Mouse (Mus musculus): ENCODE measurements around the gene Cachd1. TPM values are rescaled to one million over a fixed set of nuclear protein-coding genes. Genes with fewer than 3 reads are reported as not detected.

Gene Cachd1
- polyA plus RNA-seq, 1 experiment from 2014 or later, result 14.7 TPM

GRCm38 (mm10) chr4:101009092-101009491 is 232.6 kb downstream of the Cachd1 start:
- Histone ChIP-seq H3K27me3 (no peaks in the 10 kb centered on the region), H3K9ac (no peak overlapping the region), H3K4me3 (no peak overlapping the region), H3K9me3 (replicated peaks) (no peaks in the 10 kb centered on the region), H3K36me3 (ENCODE audit: poor library complexity, severe bottlenecking) (peaks cover 13% of the 10 kb centered on the region), H3K4me1 (peaks cover 17% of the 10 kb centered on the region), H3K4me2 (no peak overlapping the region), H3K27ac (no peak overlapping the region)
- ATAC-seq, result no peak
- 86% methylated on average over 4 of the region's 4 CpGs for WGBS

DNA sequence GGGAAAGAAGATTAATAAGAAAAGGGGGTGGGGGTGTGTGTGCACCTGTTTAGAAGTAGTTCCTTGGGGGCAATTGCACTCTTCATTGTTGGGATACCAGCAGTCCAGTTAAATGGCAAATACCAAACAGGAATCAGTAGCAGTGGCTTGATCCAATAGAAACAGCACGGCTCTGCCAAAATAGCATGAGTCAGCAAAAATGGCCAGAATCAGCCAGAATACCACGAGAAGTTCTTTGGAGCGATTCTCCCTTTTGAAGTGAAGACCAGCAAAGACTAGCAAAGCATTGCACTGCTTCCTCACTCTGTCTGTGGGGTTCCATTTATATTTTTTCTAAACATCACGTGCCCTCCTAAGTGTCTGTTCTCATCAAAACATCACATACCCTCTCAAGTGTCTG is 241.3 kb downstream of the Cachd1 start:
- H3K27ac ChIP-seq, result no peak overlapping the region
- H3K36me3 ChIP-seq (ENCODE audit: poor library complexity, severe bottlenecking), result no peaks in the 10 kb centered on the region
- no peak overlapping the region for H3K4me3 ChIP-seq
- peaks cover 9% of the 10 kb centered on the region for H3K9me3 ChIP-seq (replicated peaks)
- no peak for ATAC-seq
- H3K4me1 ChIP-seq, result no peaks in the 10 kb centered on the region
- no peaks in the 10 kb centered on the region for H3K27me3 ChIP-seq
- WGBS, result 92% methylated on average over 4 of the region's 4 CpGs
- H3K9ac ChIP-seq, result no peak overlapping the region
- no peak overlapping the region for H3K4me2 ChIP-seq

- Histone ChIP-seq H3K4me1 (no peaks in the 10 kb centered on the region), H3K9ac (no peak within 1 kb of the TSS), H3K27me3 (no peaks in the 10 kb centered on the region), H3K9me3 (replicated peaks) (peaks cover 12% of the 10 kb centered on the region), H3K4me3 (no peak within 1 kb of the TSS), H3K36me3 (ENCODE audit: poor library complexity, severe bottlenecking) (no peaks in the 10 kb centered on the region), H3K27ac (no peak within 1 kb of the TSS), H3K4me2 (no peak within 1 kb of the TSS)
- ATAC-seq, result no peak
- WGBS, result 84% methylated on average over 4 of the region's 4 CpGs
Measured at GRCm38 (mm10) chr4:101020596-101020995, 244.1 kb downstream of the Cachd1 start, which contains the start of gene Gm10577. Gene Gm10577, minus strand, starts transcription at chr4:101020696.

GRCm38 (mm10) chr4:101026566-101026965 is 250.1 kb downstream of the Cachd1 start:
- no peaks in the 10 kb centered on the region for H3K36me3 ChIP-seq (ENCODE audit: poor library complexity, severe bottlenecking)

GRCm38 (mm10) chr4:101026995-101027394 is 250.5 kb downstream of the Cachd1 start:
- 0 out of 2 replicates have a peak, but pooled peaks cover 7% of the 10 kb centered on the region for H3K4me1 ChIP-seq
- no peaks in the 10 kb centered on the region for H3K27me3 ChIP-seq
- WGBS, result 75% methylated on average over 2 of the region's 2 CpGs
- H3K36me3 ChIP-seq (ENCODE audit: poor library complexity, severe bottlenecking), result no peaks in the 10 kb centered on the region
- no peak overlapping the region for H3K4me3 ChIP-seq
- H3K27ac ChIP-seq, result no peak overlapping the region; the same call in 1 of the 2 replicates
- H3K9me3 ChIP-seq (replicated peaks), result peaks cover 11% of the 10 kb centered on the region
- no peak overlapping the region for H3K4me2 ChIP-seq
- H3K9ac ChIP-seq, result no peak overlapping the region
- peak; percentile 77; the same call in 1 of the 2 replicates for ATAC-seq

More at GRCm38 (mm10) chr4:101026566-101026965, 250.1 kb downstream of the Cachd1 start:
- ATAC-seq, result peak; percentile 74; the same call in 1 of the 2 replicates
- no peak overlapping the region; the same call in 1 of the 2 replicates for H3K27ac ChIP-seq
- H3K4me3 ChIP-seq, result no peak overlapping the region
- no peak overlapping the region for H3K4me2 ChIP-seq
- WGBS, result 79% methylated on average over 5 of the region's 5 CpGs
- peaks cover 11% of the 10 kb centered on the region for H3K9me3 ChIP-seq (replicated peaks)
- 0 out of 2 replicates have a peak, but pooled peaks cover 7% of the 10 kb centered on the region for H3K4me1 ChIP-seq
- no peak overlapping the region for H3K9ac ChIP-seq
- H3K27me3 ChIP-seq, result no peaks in the 10 kb centered on the region

GRCm38 (mm10) chr4:101027852-101028411 is 251.5 kb downstream of the Cachd1 start:
- no peak for ATAC-seq
- H3K4me3 ChIP-seq, result no peak overlapping the region
- no peaks in the 10 kb centered on the region for H3K36me3 ChIP-seq (ENCODE audit: poor library complexity, severe bottlenecking)
- no peak overlapping the region for H3K9ac ChIP-seq
- H3K27ac ChIP-seq, result no peak overlapping the region
- 0 out of 2 replicates have a peak, but pooled peaks cover 7% of the 10 kb centered on the region for H3K4me1 ChIP-seq
- H3K9me3 ChIP-seq (replicated peaks), result peaks cover 6% of the 10 kb centered on the region
- WGBS, result 93% methylated on average over 9 of the region's 9 CpGs
- no peak overlapping the region for H3K4me2 ChIP-seq
- no peaks in the 10 kb centered on the region for H3K27me3 ChIP-seq

- Histone ChIP-seq H3K4me3 (no peak overlapping the region), H3K27me3 (no peaks in the 10 kb centered on the region), H3K9me3 (replicated peaks) (no peaks in the 10 kb centered on the region), H3K4me2 (no peak overlapping the region), H3K9ac (no peak overlapping the region), H3K27ac (no peak overlapping the region), H3K4me1 (no peaks in the 10 kb centered on the region), H3K36me3 (ENCODE audit: poor library complexity, severe bottlenecking) (no peaks in the 10 kb centered on the region)
- ATAC-seq, result no peak
- WGBS, result 78% methylated on average over 3 of the region's 3 CpGs
Measured at GRCm38 (mm10) chr4:101033047-101033446, 256.6 kb downstream of the Cachd1 start.

DNA sequence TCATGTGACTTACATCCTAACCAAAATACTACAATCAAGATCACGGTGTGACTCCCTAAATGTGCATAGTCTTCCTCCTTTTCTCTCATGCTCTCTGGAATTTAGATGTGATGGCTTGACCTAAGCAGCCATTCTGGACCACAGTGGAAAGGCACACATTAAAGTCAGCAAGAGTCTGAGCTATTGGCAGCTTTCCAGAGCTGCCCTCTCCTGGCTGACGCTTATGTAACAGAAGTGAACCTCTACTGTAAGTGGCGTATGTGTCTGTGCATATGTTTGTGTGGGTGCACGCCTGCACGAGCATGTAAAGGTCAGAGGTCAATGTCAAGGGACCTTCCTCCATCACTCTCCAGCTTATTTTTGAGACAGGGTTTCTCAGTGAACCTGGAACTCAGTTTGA is 258.7 kb downstream of the Cachd1 start:
- no peaks in the 10 kb centered on the region for H3K27me3 ChIP-seq
- no peak overlapping the region for H3K4me3 ChIP-seq
- no peaks in the 10 kb centered on the region for H3K9me3 ChIP-seq (replicated peaks)
- H3K36me3 ChIP-seq (ENCODE audit: poor library complexity, severe bottlenecking), result no peaks in the 10 kb centered on the region
- no peak for ATAC-seq
- H3K4me2 ChIP-seq, result no peak overlapping the region
- H3K9ac ChIP-seq, result no peak overlapping the region
- WGBS, result 78% methylated on average over 5 of the region's 5 CpGs
- no peak overlapping the region for H3K27ac ChIP-seq
- no peaks in the 10 kb centered on the region for H3K4me1 ChIP-seq

- no peak overlapping the region for H3K27ac ChIP-seq
- H3K4me3 ChIP-seq, result no peak overlapping the region
- no peaks in the 10 kb centered on the region for H3K4me1 ChIP-seq
- 66% methylated on average over 7 of the region's 7 CpGs for WGBS
- H3K9me3 ChIP-seq (replicated peaks), result no peaks in the 10 kb centered on the region
- H3K36me3 ChIP-seq (ENCODE audit: poor library complexity, severe bottlenecking), result no peaks in the 10 kb centered on the region
- no peaks in the 10 kb centered on the region for H3K27me3 ChIP-seq
- H3K4me2 ChIP-seq, result no peak overlapping the region
- H3K9ac ChIP-seq, result no peak overlapping the region
- ATAC-seq, result no peak
Measured at GRCm38 (mm10) chr4:101037156-101037555, 260.7 kb downstream of the Cachd1 start.

GRCm38 (mm10) chr4:101043691-101044090 is 267.2 kb downstream of the Cachd1 start:
- H3K4me2 ChIP-seq, result no peak overlapping the region
- no peak overlapping the region for H3K27ac ChIP-seq
- H3K4me3 ChIP-seq, result no peak overlapping the region
- no peaks in the 10 kb centered on the region for H3K27me3 ChIP-seq
- no peak for ATAC-seq
- no peaks in the 10 kb centered on the region for H3K36me3 ChIP-seq (ENCODE audit: poor library complexity, severe bottlenecking)
- H3K4me1 ChIP-seq, result no peaks in the 10 kb centered on the region
- no peaks in the 10 kb centered on the region for H3K9me3 ChIP-seq (replicated peaks)
- 83% methylated on average over 2 of the region's 2 CpGs for WGBS
- no peak overlapping the region for H3K9ac ChIP-seq

- no peak for ATAC-seq
- Histone ChIP-seq H3K4me2 (no peak overlapping the region), H3K9ac (no peak overlapping the region), H3K27me3 (no peaks in the 10 kb centered on the region), H3K27ac (no peak overlapping the region), H3K4me3 (no peak overlapping the region), H3K9me3 (replicated peaks) (no peaks in the 10 kb centered on the region), H3K4me1 (no peaks in the 10 kb centered on the region), H3K36me3 (ENCODE audit: poor library complexity, severe bottlenecking) (no peaks in the 10 kb centered on the region)
Measured at GRCm38 (mm10) chr4:101044149-101044548, 267.7 kb downstream of the Cachd1 start.

- H3K9ac ChIP-seq, result no peak overlapping the region
- ATAC-seq, result no peak
- 80% methylated on average over 4 of the region's 4 CpGs for WGBS
- H3K4me2 ChIP-seq, result no peak overlapping the region
- no peak overlapping the region for H3K27ac ChIP-seq
- H3K4me1 ChIP-seq, result no peaks in the 10 kb centered on the region
- H3K9me3 ChIP-seq (replicated peaks), result no peaks in the 10 kb centered on the region
- H3K36me3 ChIP-seq (ENCODE audit: poor library complexity, severe bottlenecking), result no peaks in the 10 kb centered on the region
- H3K27me3 ChIP-seq, result no peaks in the 10 kb centered on the region
- no peak overlapping the region for H3K4me3 ChIP-seq
Measured at GRCm38 (mm10) chr4:101046576-101046975, 270.1 kb downstream of the Cachd1 start.

GRCm38 (mm10) chr4:101062146-101062545 is 285.7 kb downstream of the Cachd1 start:
- Histone ChIP-seq H3K4me3 (no peak overlapping the region), H3K27me3 (no peaks in the 10 kb centered on the region), H3K4me1 (peaks cover 3% of the 10 kb centered on the region; the same call in 1 of the 2 replicates), H3K9ac (no peak overlapping the region), H3K4me2 (no peak overlapping the region), H3K27ac (no peak overlapping the region), H3K36me3 (ENCODE audit: poor library complexity, severe bottlenecking) (no peaks in the 10 kb centered on the region), H3K9me3 (replicated peaks) (no peaks in the 10 kb centered on the region)
- ATAC-seq, result no peak
- 73% methylated on average over 2 of the region's 2 CpGs for WGBS

All from forebrain, embryonic 13.5 days (tissue).